Mouse (Mus musculus) ES-E14 (cell line): ENCODE data around the gene Cpa4. TPM values are rescaled to one million over a fixed set of nuclear protein-coding genes. Genes with fewer than 3 reads are reported as not detected.

Experiments used
- DNase-seq: peaks from one replicate; pipeline ENCODE4 v3.0.0-alpha.2; 2013; ENCODE audit warnings: low read depth, low spot score
- H3K27ac ChIP-seq: 2 replicates; pipeline ENCODE4 v1.5.1; 2012; ENCODE audit warnings: low read depth, mild to moderate bottlenecking, low read length, moderate library complexity, mixed read lengths; ENCODE audit not compliant: poor library complexity, insufficient read depth, severe bottlenecking
- H3K36me3 ChIP-seq: 2 replicates; pipeline ENCODE4 v1.6.1; 2012; ENCODE audit warnings: mild to moderate bottlenecking, low read length, moderate library complexity, mixed read lengths; ENCODE audit not compliant: control insufficient read depth, poor library complexity, insufficient read depth, severe bottlenecking
- H3K4me1 ChIP-seq, 2 experiments: fragments of 150-350 bp in 1 of 2; sonication (generic) in 1 of 2; 2 replicates each; pipeline ENCODE4 v1.6.1; 2012; ENCODE audit warnings: low read length in 2 of 2, mild to moderate bottlenecking in 1 of 2, mixed read lengths in 1 of 2; ENCODE audit not compliant: control insufficient read depth in 2 of 2, insufficient read depth in 2 of 2, poor library complexity in 1 of 2
- H3K4me3 ChIP-seq, 2 experiments: fragments of 150-350 bp in 1 of 2; sonication (generic) in 1 of 2; 2 replicates each; pipeline ENCODE4 v1.5.1; 2012; ENCODE audit warnings: low read length in 2 of 2, low read depth in 1 of 2, mild to moderate bottlenecking in 1 of 2, mixed read lengths in 1 of 2; ENCODE audit not compliant: insufficient read depth in 1 of 2, poor library complexity in 1 of 2, severe bottlenecking in 1 of 2
- H3K9ac ChIP-seq: 2 replicates; pipeline ENCODE4 v1.6.1; 2012; ENCODE audit warnings: low read depth, mild to moderate bottlenecking, low read length, mixed read lengths; ENCODE audit not compliant: poor library complexity, insufficient read depth, severe bottlenecking
- H3K9me3 ChIP-seq: fragments of 150-350 bp; sonication (generic); 2 replicates; pipeline ENCODE4 v1.6.1; 2012; ENCODE audit warnings: low read depth, mild to moderate bottlenecking, low read length; ENCODE audit not compliant: control insufficient read depth, insufficient read depth
- CHD2 ChIP-seq: IDR thresholded peaks from 2 replicates; pipeline ENCODE4 v1.6.1; 2014; ENCODE audit warnings: mild to moderate bottlenecking, low read depth, low read length, inconsistent platforms
- HCFC1 ChIP-seq: IDR thresholded peaks from 2 replicates; pipeline ENCODE4 v1.6.1; 2012; ENCODE audit warnings: low read length, inconsistent platforms, borderline replicate concordance; ENCODE audit not compliant: insufficient read depth
- MAFK ChIP-seq: IDR thresholded peaks from 2 replicates; pipeline ENCODE4 v1.6.1; 2014; ENCODE audit warnings: mild to moderate bottlenecking, low read depth, low read length, inconsistent platforms; ENCODE audit not compliant: insufficient read depth
- ZC3H11A ChIP-seq: IDR thresholded peaks from 2 replicates; pipeline ENCODE4 v1.6.1; 2012; ENCODE audit warnings: low read depth, mild to moderate bottlenecking, inconsistent platforms, low read length, borderline replicate concordance
- ZNF384 ChIP-seq: IDR thresholded peaks from 2 replicates; pipeline ENCODE4 v1.6.1; 2012; ENCODE audit warnings: low read depth, low read length, inconsistent platforms
- in situ Hi-C, 2 experiments: fragments of 600-800 bp; cut with MboI; formaldehyde crosslinking; loops; one replicate each; pipeline ENCODE4 v1.15.1; 2025; ENCODE audit warnings: low sequenced_read_pairs in 2 of 2, inconsistent platforms in 1 of 2; ENCODE audit not compliant: unreplicated experiment in 2 of 2
- total RNA-seq: library from RNA; depleted of rRNA; stranded (reverse); fragments of 300-350 nt; gene quantifications from 2 replicates; pipeline ENCODE4 v1.2.3, GENCODE M21; 2012

Cpa4 gene
- total RNA-seq, 1 experiment, result not detected

DNA sequence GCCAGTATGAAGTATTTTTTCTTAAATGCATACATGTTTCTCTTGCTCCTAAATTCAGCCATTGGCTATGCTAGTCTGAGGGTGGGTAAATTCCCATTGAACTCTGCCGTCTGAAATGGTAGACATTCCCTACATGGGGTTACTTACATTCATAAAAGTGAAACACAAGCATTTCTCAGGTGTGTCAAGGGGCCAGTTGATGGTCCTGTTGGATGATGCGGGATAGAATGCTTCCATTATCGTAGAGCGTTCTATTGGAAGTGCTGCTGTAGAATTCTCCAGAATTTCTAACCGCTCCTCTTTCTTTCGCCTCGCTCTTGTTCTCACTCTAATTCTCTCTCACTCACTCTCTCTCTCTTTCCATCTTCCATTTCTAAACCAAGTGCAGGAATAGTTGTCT, 42.5 kb downstream of the Cpa4 start, which contains the start of gene Cpa5:
Gene Cpa5, plus strand, starts transcription at position 301 of the 400 bp plus-strand sequence.
- H3K9ac ChIP-seq, result no peak within 1 kb of the TSS
- H3K36me3 ChIP-seq, result no peaks in the 10 kb centered on the region
- no peaks in the 10 kb centered on the region for H3K9me3 ChIP-seq
- no peaks in the 10 kb centered on the region for H3K4me1 ChIP-seq
- H3K4me3 ChIP-seq, result no peak within 1 kb of the TSS
- H3K27ac ChIP-seq, result no peak within 1 kb of the TSS
- DNase-seq, result no peak
- TF ChIP-seq MAFK (no peak), CHD2 (no peak), HCFC1 (no peak), ZC3H11A (no peak), ZNF384 (no peak)
- in situ Hi-C loops, result no loop called here

DNA sequence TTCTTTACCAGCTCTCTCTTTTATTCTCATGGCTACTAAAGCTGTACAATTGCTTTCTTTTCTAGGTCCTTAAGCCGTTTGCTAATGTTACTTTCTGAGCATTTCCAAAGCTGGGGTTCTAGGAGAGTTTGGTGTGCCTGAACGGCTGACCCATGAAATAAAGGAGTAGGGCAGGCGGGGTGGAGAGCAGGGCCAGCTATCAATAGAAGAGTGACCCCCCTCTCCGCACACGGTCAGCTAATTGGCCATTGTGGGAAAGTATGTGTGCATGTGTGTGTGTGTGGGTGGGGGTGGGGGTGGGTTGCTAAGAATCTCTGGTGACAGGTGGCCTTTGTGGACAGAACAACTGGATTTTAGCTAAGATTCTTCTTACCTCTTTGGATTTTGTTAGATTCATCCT, 43.0 kb downstream of the Cpa4 start:
- Histone ChIP-seq H3K36me3 (no peaks in the 10 kb centered on the region), H3K4me1 (no peaks in the 10 kb centered on the region), H3K9me3 (no peaks in the 10 kb centered on the region), H3K27ac (no peak overlapping the region), H3K4me3 (no peak overlapping the region), H3K9ac (no peak overlapping the region)
- TF ChIP-seq HCFC1 (no peak), ZNF384 (no peak), ZC3H11A (no peak), CHD2 (no peak), MAFK (no peak)
- no peak for DNase-seq
- in situ Hi-C loops, result no loop called here

DNA sequence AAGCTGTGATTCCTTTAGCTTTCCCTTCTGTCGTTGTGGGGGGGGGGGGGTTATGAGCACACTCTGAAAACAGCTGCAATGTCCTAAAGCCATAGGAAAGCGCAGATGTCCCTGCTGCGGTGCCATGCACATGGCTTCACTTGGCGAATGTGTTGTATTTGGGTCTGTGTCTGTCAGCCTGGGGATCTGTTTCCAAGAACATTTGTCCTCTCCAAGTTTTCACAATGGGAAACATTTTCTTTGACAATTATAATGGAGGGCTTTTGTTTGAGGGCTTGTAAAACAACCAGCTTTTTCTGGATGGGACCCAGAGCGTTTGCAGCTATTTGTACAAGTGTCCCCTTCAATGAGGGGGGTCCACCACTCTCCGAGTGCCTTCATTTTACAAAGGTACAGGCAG, 46.1 kb downstream of the Cpa4 start:
- in situ Hi-C loops, result no loop called here
- TF ChIP-seq ZC3H11A (no peak), CHD2 (no peak), MAFK (no peak), HCFC1 (no peak), ZNF384 (no peak)
- Histone ChIP-seq H3K4me1 (peaks cover 0 to 20% of the 10 kb centered on the region in 2 experiments; a peak in 2 of 4 replicates), H3K4me3 (no peak overlapping the region), H3K9me3 (no peaks in the 10 kb centered on the region), H3K27ac (no peak overlapping the region), H3K9ac (no peak overlapping the region), H3K36me3 (no peaks in the 10 kb centered on the region)
- no peak for DNase-seq

DNA sequence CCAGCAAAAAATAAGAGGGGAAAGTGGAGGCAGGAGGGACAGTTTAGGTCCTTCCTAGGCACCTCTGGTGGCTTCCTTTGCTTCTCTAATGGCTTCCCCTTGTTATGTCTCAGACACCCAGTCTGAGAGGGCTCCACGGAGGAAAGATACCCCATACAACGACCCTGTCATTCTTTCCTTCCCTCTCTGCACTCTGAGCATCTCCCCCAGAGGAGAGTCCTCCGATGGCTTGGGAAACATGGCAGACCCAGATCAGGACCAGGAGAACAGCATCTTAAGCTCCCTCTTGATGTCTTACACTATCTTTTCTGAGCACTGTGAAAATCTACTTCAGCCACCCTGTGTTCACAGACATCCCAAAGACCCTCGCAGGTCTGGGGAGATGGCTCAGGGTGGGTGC, 47.6 kb downstream of the Cpa4 start:
- Histone ChIP-seq H3K27ac (no peak overlapping the region), H3K36me3 (no peaks in the 10 kb centered on the region), H3K4me3 (no peak overlapping the region), H3K4me1 (peaks cover 0 to 20% of the 10 kb centered on the region in 2 experiments; a peak in 2 of 4 replicates), H3K9me3 (no peaks in the 10 kb centered on the region), H3K9ac (no peak overlapping the region)
- DNase-seq, result no peak
- TF ChIP-seq ZNF384, result no peak
- no peak for TF ChIP-seq ZC3H11A
- no peak for TF ChIP-seq MAFK
- TF ChIP-seq CHD2, result no peak
- no peak for TF ChIP-seq HCFC1
- in situ Hi-C loops, result no loop called here

DNA sequence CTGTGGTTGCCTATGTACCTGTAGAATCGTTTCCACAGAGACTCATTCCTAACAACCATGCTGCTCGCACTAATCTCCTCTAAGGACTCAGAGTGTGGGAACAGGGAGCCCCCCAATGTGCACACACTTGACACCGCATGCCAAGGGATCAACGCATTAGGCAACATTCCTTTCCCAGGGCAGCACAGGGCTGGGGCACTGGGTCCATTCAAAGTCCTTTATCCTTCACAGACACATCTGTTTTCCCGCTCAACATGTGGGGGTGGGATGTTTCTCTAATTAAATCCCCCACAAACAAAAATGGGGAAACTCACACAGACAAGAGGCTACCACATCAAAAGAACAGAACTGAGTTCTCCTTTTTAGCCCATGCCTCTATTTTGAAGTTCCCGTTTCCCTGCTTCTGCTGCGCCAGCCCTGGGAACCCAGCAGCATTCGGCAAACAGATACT, 48.3 kb downstream of the Cpa4 start:
- TF ChIP-seq HCFC1, result no peak
- TF ChIP-seq CHD2, result no peak
- TF ChIP-seq MAFK, result no peak
- no peak for TF ChIP-seq ZC3H11A
- TF ChIP-seq ZNF384, result no peak
- no peak overlapping the region for H3K9ac ChIP-seq
- H3K27ac ChIP-seq, result no peak overlapping the region
- in situ Hi-C loops, result no loop called here
- H3K9me3 ChIP-seq, result no peaks in the 10 kb centered on the region
- H3K36me3 ChIP-seq, result no peaks in the 10 kb centered on the region
- H3K4me1 ChIP-seq, result peaks cover 0 to 20% of the 10 kb centered on the region in 2 experiments; a peak in 2 of 4 replicates
- H3K4me3 ChIP-seq, result no peak overlapping the region
- no peak for DNase-seq
